Mouse (Mus musculus): ENCODE data around the gene Serac1.

Gene Serac1

DNA sequence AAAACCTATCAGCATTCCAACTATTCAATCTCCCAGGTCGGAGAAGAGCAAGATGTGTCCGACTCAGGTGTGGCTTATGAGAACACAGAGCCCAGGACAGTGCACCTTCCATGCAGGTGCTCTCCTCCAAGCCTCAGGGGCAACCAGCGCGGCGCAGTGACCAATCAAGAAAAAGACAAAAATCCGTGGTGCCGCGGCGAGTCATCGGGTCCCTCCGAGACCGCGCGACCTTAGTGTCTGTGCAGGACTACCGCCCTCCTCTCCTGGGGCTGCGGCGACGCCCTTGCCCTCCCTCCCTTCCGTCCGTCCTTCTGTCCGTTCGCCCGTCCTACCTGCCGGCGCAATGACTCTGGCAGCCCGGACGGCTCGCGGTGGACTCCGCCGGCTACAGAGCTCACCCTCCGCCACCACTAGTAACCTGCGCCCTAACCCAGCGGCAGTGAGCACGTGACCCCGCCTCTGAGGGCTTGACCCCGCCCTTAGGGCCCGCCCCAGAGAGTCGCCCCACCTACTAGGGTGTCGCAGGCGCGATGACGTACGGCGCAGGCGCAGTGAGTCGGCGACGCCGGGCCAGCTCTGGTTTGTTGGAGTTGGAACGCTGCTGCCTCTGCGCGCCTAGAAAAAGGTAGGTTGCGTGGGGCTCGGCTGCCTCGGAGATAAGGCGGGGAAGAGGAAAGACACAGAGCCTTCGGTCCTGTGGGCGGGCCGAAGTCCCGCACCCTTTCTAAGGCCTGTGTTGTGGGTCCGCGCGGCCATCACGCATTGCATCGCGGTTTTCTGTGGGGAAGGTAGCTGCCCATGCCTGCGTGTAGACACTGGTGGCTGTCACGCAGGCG lies at the start of gene Serac1, which contains the start of gene Gtf2h5:
Gene Serac1 (minus strand): TSS at position 455 of the 836 bp plus-strand sequence.
Gene Gtf2h5 (plus strand): TSS at position 500 of the 836 bp plus-strand sequence.
- peak; percentile 99 for DNase-seq

DNA sequence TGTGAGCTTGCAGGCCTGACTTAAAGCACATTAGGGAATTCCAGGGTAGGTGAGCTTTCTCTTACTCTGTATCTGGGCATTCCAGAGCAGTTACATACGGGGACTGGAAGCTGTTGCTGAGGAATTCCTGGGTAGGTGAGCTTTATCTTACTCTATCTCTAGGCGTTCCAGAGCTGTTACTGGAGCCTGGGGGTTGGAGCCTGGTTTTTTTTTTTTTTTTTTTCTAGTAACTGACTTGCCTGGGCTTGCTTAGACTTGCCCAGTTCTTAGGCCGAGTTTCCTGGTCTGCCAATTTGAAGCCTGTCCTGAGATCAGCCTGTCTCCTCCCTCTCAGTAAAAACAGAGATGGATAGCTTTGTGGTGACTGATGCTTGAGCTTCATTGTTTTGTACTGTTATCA lies 48.5 kb upstream of the Serac1 start:
- DNase-seq = no peak

DNA sequence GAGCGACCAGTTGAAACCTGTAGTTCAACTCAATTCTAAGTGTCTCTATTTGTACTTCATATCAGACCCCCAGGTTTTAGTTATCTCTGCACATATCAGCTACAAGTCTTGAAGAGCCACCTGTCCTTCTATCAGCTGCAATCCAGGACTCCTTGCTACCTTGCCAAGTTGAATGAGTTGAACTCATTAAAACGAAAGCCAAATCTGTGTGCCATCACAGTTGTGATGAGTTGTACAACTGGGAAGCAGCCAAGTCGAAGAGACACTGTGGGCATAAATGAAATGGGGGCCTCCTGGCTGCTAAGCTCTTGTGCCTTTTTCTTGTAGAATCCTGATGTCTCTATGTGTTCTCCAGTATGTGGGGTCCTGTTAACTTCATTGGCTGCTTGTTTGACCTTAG lies 45.9 kb upstream of the Serac1 start:
- peak; percentile 48 to 68 for DNase-seq

DNA sequence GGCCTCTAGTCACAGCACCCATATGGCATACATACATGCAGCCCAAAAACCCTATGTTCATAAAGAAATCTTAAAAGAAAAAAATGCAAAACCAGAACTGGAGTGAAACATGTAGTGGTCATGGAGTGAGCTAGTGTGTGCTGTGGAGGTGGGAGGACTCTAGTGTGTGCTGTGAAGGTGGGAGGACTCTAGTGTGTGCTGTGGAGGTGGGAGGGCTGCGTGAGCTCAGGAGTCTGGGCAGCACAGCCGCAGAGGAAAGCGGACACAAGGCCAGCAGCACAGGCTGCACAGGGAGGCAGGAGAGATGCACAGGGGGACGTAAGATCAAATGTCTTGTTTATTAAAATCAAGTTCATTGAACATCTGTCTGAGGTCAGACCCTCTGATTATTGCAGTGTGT lies 44.2 kb upstream of the Serac1 start:
- no peak for DNase-seq

DNA sequence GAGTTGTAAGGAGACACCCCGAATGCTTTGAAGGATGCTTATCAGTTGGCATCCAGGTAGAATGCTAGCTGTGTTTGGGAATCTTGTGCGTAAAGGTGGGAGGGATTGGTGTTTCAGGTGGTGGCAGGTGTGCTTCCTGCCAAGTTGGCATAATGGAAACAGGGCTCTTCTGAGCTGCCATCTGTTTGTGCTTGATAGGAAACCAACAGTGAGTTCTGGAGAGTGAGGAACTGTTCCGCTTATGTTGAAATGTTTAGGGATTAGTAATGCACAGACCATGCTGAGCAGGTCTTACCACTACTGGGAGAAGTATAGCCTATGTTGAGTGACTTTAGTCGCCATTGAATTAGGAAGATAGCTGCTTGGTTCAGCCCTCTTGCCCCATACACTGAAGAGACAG lies 39.3 kb upstream of the Serac1 start:
- DNase-seq = peak; percentile 66 to 83

DNA sequence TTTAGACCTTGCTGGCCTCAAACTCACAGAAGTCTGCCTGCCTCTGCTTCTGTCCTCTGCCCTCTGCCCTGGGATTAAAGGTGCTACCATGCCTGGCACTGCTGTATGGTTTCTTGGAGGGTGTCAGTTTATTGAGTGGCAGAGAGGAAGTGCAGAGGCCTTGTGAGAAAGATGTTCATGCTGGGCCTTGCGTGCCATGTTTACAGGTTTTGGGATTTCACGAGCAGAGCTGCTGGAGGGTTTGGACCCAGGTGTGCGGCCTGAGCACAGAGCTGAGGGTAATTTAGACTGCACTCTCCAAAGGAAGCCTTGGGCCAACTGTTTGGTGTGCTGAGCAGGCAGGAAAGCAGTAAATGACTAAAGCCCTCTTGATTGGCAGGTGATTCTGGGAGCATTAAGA lies 38.4 kb upstream of the Serac1 start:
- DNase-seq = peak in 1 of 2 experiments; percentile 11

DNA sequence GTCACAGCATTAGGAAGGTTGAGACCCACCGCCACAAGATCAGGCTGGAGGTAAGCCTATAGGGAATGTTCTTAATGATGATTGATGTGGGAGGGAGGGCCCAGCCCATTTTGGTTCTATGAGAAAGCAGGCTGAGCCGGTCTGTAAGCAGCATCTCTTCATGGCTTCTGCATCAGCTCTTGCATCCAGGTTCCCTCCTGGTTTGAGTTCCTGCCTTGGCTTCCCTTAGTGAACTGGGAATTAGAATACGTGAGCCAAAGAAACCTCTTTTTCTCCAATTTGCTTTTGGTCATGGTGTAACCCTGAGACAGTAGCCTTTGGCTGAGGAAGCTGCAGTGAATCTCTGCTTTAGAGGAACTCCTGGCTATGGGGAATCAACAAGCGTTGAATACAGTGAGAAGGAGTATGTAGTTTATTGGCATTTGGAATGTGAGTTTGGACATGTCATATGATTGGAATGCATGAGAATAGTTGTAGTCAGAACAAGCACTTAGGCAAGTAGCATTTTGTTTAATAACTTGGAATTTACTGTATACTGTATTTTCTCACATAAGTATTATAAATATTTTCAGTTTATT lies 37.7 kb upstream of the Serac1 start:
- peak; percentile 13 to 56 for DNase-seq

DNA sequence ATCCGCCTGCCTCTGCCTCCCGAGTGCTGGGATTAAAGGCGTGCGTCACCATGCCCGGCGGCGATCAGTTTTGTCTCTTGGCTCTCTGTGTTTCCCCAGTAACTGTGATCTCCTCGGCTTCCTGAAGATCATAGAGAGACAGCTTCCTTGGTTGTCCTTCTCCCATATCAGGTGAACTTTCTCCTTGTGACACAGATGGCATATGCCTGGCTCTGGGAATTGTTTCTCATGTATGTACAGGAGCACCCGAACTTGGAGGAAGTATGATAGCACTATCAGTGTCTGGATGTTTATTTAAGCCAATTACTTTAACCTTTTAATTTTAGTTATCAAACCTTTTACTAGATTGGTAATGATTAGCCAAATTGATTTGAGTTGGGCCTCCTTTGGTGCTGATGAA lies 35.5 kb upstream of the Serac1 start:
- no peak for DNase-seq

DNA sequence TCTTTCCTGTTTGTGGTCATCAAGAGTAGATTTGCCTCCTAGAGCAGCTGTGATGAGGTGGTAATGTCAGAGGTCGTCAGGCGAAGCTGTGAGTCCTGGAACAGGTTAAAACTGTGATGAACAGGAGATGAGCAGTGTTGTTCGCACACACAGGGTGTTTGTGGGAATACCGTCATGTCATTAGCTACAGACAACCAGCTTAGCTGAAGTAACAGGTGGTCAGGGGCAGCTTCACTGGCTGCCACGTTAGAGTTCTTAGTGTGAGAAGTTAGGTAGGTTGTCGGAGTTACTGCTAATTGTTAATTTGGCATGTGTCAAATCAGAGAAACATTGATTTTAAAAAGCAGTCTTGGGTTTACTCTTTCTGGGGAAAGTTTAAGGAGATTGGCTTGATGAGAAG lies 34.1 kb upstream of the Serac1 start:
- no peak for DNase-seq

DNA sequence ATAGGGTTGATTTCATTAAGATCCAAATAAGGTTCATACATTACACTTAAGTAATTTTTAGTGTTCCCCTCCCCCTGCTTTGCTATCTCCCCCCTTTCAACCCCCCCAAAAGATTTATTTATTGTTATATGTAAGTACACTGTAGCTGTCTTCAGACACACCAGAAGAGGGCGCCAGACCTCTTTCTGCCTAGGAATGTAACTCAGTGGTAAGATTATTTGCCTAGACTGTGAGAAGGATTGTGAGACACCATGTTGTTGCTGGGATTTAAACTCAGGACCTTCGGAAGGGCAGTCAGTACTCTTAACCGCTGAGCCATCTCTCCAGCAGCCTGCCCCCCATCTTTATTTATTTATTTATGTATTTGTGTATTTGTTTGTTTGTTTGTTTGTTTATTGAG lies 31.4 kb upstream of the Serac1 start:
- DNase-seq = peak; percentile 71 to 72

DNA sequence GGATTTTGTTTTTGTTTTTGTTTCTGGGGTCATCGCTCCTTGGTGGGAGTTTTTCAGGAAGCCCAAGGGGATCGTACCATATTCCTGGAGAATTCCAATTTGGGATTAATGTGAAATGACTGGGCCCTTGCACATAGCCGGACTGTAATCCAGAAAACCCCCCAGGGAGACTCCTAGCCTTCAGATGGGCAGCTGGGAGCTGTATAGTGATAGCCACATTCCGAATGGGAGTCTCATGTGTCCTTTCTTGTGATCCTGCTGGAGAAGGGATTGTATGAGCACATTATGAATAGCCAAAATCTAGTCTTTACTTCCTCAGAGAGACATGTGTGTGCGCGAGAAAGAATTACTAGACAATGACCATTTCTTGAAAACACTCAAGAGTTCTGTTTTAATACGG lies 28.6 kb upstream of the Serac1 start:
- DNase-seq = no peak

DNA sequence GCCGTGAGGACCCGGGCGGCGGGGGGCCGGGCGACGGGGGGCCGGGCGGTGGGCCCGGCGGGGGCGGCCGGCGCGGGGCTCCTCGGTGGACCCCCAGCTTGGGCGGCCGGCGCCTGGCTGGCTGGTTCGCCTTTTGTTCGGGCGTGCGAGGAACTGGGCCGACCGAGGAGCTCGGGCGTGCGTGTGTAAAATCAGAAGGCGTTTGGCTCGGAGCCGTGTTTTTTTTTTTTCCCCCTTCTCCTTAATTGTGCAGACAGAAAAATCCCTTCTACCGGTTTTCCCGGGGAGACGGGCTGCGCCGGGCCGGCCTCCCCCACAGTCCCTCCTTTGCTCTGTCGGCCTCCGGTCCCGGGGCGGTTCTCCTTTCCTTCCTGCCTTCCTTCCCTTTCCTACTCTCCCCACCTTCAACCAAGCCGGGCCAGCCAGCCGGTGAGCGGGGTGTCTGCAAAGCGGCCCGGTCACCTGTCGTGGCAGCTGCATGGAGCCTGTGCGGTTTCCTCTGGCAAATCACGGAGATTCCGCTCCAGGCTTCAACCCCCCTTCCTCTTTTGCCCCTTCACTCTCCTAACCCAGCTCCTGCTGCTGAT lies 27.6 kb upstream of the Serac1 start:
- DNase-seq = peak; percentile 71 to 75

DNA sequence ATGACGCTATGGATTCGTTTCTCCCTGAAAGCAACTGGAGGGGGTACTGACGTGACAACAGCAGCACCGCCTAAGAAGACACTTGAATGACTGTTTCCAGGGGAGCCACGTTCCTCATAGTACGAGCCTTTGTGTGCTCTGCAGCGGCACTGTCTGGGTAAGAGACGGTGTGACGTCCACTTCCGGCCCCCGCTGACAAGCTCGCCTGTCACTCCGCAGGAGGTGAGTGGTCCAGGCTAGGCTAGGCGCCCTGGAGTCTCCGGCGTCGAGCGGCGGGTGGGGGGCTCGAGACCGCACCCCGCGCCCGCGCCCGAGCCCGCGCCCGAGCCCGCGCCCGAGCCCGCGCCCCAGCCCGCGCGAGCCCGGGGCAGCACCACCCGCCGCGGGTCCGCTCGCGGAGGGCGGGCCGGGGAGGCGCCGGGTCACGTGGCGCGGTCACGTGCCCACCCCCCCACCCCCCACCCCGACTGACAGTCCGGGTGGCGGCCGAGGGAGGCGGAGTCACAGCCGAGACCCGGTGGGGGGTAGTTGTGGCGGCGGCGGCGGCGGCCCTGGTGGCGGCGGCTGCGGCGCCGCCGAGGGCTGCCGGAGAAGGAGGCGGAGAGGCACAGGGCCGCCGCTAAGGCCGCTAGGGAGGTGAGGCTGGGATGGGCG lies 26.9 kb upstream of the Serac1 start, which contains the start of gene Tulp4:
Gene Tulp4 (plus strand): TSS at position 77 of the 654 bp plus-strand sequence.
- DNase-seq = peak; percentile 83 to 86

DNA sequence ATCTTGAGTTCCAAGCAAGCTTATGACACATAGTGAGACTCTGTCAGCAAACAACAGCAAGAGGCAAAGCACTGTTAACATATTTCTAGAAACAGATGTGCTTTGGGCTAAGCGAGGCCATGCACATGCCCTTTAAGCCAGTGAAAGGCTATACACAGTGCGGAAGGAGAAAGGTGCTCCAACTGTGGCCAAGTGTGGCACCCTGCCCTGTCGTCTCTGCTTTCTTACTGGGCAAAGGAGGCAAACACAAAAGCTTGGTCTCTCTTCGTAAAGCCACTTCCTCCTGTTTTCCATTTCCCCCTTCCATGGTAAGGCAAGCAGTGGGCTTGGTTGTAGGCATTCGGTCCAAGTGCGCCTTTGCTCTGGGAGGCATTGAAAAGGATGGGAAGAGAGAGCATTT lies 24.0 kb upstream of the Serac1 start:
- DNase-seq = no peak

DNA sequence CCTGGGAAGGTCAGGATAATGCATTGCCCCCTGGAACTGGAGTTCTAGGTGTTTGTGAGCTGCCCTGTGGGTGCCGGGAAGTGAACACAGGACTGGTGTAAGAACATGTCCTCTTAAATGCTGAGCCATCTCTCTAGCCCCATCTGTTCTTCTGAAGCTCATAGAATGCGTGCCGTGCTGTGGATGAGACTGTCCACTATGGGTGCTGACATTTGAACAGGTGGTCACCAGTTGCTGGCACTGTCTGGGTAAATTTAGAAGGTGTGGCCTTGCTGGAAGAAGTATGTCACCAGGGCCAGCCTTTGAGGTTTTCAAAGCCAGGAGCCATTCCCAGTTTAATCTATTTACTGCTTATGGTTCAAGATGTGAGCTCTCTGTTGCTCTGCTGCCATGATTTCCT lies 22.7 kb upstream of the Serac1 start:
- DNase-seq = no peak

DNA sequence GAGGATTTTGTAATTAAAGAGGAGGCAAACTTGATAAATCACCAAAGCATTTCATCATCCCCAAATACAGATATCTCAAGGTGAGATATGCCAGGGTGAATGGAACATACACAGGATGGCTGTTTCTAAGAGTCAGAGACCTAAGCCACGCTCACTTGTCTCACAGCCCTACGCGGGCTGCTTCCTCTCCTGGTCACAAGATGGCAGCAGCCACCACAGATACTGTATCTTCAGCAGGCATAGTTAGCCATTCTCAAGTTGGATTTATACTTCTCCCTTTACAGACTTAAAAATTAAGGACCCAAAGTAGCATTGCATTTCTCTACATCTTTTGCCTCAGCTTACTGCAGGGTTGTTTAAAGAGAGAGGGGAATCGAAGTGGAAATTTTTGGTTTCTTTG lies 18.3 kb upstream of the Serac1 start:
- peak; percentile 79 to 81 for DNase-seq

DNA sequence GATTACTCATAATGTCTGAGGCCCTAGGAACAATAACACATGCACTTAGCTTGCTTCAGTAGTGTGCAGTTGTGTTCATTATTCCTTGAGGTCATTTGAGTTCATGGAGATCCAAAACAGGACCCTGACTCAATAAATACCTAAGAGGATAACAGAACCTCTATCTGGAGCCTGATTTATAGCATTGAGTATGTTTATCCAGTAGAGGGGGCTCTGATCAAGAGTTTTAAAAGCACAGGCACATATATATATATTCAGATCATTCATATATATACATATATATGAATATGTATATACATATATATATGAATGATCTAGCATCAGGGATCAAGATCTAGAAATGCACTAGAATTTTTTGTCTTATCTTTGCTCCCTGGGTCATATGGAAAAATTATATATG lies 16.0 kb upstream of the Serac1 start:
- DNase-seq = no peak

DNA sequence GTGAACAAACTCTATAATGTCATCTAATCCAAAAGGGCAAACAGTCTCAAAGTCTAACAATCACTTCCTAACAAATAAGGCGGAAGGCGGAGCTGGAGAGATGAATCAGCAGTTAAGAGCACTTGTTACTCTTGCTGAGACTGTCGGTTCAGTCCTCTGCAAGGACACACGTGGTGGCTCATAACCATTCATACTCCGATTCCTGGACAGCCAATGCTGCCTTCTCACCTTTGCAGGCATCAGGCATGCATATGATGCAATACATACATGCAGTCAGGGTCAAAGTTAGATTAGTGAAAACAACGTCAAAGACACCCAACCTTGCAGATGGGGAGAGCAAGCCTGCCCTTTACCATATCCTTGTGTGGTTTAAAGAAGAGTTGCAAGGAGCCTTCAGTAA lies 12.1 kb upstream of the Serac1 start:
- DNase-seq = no peak

DNA sequence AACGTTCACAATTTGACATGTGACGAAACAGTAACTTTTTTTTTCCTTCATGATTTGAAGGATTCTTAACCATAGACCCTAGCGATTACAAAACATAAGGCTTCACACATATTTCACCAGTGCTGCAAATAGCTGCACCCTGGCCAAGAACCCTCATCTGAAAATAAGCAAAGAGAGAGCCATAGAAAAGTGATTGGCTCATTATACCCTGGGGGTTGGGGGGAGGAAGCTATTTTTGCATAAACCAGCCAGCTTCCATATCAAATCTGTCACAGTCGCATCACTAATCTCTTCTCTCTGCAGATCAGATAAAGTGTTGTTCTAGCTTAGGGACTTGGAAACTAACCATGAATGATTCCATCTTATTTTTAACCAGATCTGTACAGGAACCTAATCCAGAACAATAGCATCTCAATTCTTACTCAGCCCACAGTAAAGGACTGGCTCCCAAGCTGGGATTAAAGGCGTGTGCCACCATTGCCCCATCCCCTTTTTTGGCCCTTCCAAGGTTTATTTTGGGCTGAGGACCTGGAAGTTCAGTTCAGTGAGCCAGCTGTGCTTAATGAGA lies 3.9 kb upstream of the Serac1 start:
- no peak for DNase-seq

DNA sequence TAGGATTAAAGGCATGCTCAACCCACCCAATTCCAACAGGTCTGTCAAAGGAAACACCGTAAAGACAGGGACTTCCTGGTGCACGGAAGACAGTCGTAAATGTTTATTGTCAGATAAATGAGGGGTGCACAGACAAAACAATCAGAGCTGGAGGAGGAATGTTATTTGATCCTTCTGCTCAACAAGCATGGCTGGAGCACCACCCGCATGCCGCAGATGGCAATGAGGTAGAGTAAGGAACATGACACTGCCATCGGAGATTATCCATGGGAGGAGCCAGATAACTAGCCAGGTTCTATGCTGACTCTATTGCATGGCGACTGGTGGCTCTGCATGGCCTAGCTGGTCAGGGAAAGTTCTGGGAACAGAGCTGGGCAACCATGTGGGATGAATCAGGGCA lies 6.1 kb downstream of the Serac1 start:
- DNase-seq = no peak

DNA sequence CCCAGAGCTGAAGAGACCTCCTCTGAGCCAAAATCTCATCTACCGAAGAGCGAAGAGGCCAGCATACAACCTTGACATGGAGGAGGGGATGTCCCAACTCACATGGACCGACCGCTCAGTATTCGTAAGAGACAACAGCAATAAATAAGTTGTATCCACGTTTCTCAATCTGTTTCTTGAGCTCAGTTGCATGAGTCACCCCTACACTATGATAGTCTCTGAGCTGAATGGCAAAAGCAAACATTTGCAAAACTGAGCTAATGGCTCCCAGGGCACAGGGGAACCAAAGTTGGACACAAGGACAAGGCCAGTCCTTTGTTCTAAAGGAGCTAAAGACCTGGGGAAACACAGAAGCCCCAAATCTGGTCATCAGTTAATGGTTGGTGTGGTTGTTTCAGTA lies 9.7 kb downstream of the Serac1 start:
- DNase-seq = no peak

DNA sequence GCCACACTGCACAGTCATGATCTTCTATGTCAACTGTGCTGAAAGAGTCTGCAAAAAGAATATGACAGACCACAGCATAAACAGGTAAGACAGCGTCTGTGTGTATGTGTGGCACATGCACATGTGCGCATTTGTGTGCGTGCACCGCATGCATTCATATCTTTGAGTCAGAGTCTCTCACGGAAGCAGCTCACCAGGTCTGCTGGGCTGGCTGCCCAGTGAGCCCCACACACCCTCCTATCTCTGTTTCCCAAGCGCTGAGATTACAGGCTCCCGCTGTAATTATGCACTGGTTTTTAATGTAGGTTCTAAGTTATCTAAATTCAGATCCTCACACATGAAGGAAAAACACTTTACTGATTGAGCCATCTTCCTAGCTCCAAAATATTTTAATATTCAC lies 11.9 kb downstream of the Serac1 start:
- DNase-seq = no peak

DNA sequence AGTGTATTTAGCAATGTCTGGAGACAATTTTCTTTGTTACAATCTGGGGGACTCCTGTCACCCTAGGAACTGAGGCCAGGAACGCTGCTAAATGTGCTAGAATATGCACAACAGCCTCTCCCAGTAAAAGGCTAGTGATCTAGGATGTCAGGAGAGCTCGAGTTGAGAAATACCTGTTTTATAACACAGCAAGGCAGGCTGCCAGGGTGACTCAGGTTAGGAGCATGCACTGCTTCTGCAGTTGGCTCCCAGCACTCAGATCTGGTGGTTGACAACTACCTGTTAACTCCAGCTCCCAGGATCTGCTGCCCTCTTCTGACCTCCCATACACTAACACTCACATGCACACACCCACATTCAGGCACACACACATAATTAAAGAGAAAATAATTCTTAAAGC lies 13.5 kb downstream of the Serac1 start:
- DNase-seq = no peak

Data from cerebellum, postnatal 14 days (tissue).